Mouse (Mus musculus) layer of hippocampus, adult 9-11 months (tissue): ENCODE data around the gene Psmb7.
A peak's percentile ranks its signal among the peaks of the same experiment; 100 is the strongest.

Experiments used
- DNase-seq: peaks from one replicate; pipeline ENCODE4 v3.0.0; 2022

Gene Psmb7

GRCm38 (mm10) chr2:38637716-38638267, 6.1 kb downstream of the Psmb7 start:
- DNase-seq, result no peak

- no peak for DNase-seq
Observed at GRCm38 (mm10) chr2:38630574-38630973, 13.3 kb downstream of the Psmb7 start.

GRCm38 (mm10) chr2:38629451-38629850, 14.4 kb downstream of the Psmb7 start:
- DNase-seq, result no peak

GRCm38 (mm10) chr2:38628801-38629200, 15.1 kb downstream of the Psmb7 start:
- DNase-seq, result no peak

- no peak for DNase-seq
Observed at GRCm38 (mm10) chr2:38623821-38624590, 19.9 kb downstream of the Psmb7 start.

GRCm38 (mm10) chr2:38623411-38623810, 20.5 kb downstream of the Psmb7 start:
- DNase-seq, result no peak

- DNase-seq, result peak; percentile 71
Observed at GRCm38 (mm10) chr2:38621610-38622021, 22.3 kb downstream of the Psmb7 start.

GRCm38 (mm10) chr2:38621076-38621475, 22.8 kb downstream of the Psmb7 start:
- DNase-seq, result no peak

- DNase-seq, result no peak
Observed at GRCm38 (mm10) chr2:38619777-38620176, 24.1 kb downstream of the Psmb7 start.

GRCm38 (mm10) chr2:38616956-38617872, 26.7 kb downstream of the Psmb7 start:
- no peak for DNase-seq

GRCm38 (mm10) chr2:38616072-38616471, 27.8 kb downstream of the Psmb7 start:
- DNase-seq, result no peak

GRCm38 (mm10) chr2:38614437-38614836, 29.4 kb downstream of the Psmb7 start:
- DNase-seq, result no peak

GRCm38 (mm10) chr2:38613576-38613975, 30.3 kb downstream of the Psmb7 start:
- DNase-seq, result no peak

- DNase-seq, result no peak
Observed at GRCm38 (mm10) chr2:38612596-38612995, 31.3 kb downstream of the Psmb7 start.

- no peak for DNase-seq
Observed at GRCm38 (mm10) chr2:38610161-38610560, 33.7 kb downstream of the Psmb7 start.

- no peak for DNase-seq
Observed at GRCm38 (mm10) chr2:38609310-38609709, 34.6 kb downstream of the Psmb7 start.

- peak; percentile 28 for DNase-seq
Observed at GRCm38 (mm10) chr2:38608831-38609309, 35.0 kb downstream of the Psmb7 start.

- DNase-seq, result no peak
Observed at GRCm38 (mm10) chr2:38607716-38608115, 36.2 kb downstream of the Psmb7 start.

- DNase-seq, result no peak
Observed at GRCm38 (mm10) chr2:38600842-38601241, 43.0 kb downstream of the Psmb7 start.

- no peak for DNase-seq
Observed at GRCm38 (mm10) chr2:38598395-38598794, 45.5 kb downstream of the Psmb7 start.

GRCm38 (mm10) chr2:38597896-38598295, 46.0 kb downstream of the Psmb7 start:
- DNase-seq, result no peak

- no peak for DNase-seq
Observed at GRCm38 (mm10) chr2:38594874-38595273, 49.0 kb downstream of the Psmb7 start.

GRCm38 (mm10) chr2:38591751-38592459, 52.0 kb downstream of the Psmb7 start:
- DNase-seq, result peak; percentile 29
